Mouse (Mus musculus): ENCODE results near the gene Slc24a1.

Slc24a1 gene

DNA sequence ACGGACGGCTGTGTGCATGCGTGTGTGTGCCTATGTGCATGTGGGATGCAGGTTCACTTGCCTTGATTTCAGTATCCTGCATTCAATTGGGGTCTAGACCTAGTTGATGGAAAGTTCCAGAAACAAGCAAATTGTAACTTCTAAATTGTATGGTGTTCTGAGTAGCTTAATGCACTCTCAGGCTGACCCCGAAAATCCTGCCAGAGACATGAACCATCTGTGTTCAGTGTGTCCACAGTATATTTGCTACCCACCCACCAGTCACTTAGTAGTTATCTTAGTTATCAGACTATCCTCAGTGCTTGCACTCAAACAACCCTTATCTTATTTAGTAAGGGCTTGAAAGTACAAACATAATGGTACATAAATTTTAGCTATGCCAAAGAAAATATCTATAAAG lies 9.8 kb downstream of the Slc24a1 start:
- no peak for TF ChIP-seq GATA4 (IDR thresholded peaks at IDR 0.05; ENCODE audit: insufficient replicate concordance, low read length)

- no peak for TF ChIP-seq GATA4 (IDR thresholded peaks at IDR 0.05; ENCODE audit: insufficient replicate concordance, low read length)
Observed at GRCm38 (mm10) chr9:64940731-64941346, 10.6 kb downstream of the Slc24a1 start.

GRCm38 (mm10) chr9:64939790-64940189 lies 11.6 kb downstream of the Slc24a1 start:
- no peak for TF ChIP-seq GATA4 (IDR thresholded peaks at IDR 0.05; ENCODE audit: insufficient replicate concordance, low read length)

GRCm38 (mm10) chr9:64939281-64939680 lies 12.1 kb downstream of the Slc24a1 start:
- no peak for TF ChIP-seq GATA4 (IDR thresholded peaks at IDR 0.05; ENCODE audit: insufficient replicate concordance, low read length)

DNA sequence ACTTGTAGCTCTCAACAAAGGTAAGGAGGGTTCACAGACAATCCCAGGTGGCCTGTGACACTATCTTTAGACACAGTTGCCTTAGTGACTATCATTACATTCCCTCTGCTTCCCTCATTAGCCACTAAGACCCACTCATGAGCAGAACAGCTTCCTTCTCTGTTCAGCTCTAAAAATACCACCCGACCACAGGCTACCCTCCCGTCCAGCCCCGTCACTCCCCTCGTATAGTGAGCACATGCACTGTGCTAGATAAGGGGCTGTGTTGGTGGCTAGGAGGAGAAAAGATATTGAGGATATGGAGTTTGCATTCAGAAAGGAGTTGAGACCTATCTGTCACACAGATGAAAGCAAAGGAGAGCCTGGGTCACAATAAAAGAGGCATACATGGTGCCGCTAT lies 12.9 kb downstream of the Slc24a1 start:
- no peak for TF ChIP-seq GATA4 (IDR thresholded peaks at IDR 0.05; ENCODE audit: insufficient replicate concordance, low read length)

DNA sequence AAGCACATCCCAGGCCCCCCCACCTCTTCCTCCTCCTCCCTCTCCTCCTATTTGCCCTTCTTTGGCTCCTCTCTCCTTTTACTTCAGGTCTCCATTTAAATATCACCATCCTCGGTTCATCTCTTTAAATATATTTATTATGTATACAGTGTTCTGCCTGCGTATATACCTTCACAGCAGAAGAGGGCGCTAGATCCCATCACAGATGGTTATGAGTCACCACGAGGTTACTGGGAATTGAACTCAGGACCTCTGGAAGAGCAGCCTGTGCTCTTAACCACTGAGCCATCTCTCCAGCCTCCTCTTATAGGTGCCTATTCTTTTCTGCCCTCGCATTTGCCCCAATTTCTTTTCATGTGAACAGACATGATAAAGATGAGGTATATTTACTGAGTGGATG lies 13.9 kb downstream of the Slc24a1 start:
- no peak for TF ChIP-seq GATA4 (IDR thresholded peaks at IDR 0.05; ENCODE audit: insufficient replicate concordance, low read length)

- TF ChIP-seq GATA4 (IDR thresholded peaks at IDR 0.05; ENCODE audit: insufficient replicate concordance, low read length), result no peak
Observed at GRCm38 (mm10) chr9:64936508-64936907, 14.9 kb downstream of the Slc24a1 start.

- TF ChIP-seq GATA4 (IDR thresholded peaks at IDR 0.05; ENCODE audit: insufficient replicate concordance, low read length), result peak; percentile 79; the same call in 1 of the 2 replicates
Observed at GRCm38 (mm10) chr9:64934015-64934754, 17.2 kb downstream of the Slc24a1 start.

GRCm38 (mm10) chr9:64931751-64932610 lies 19.4 kb downstream of the Slc24a1 start:
- no peak for TF ChIP-seq GATA4 (IDR thresholded peaks at IDR 0.05; ENCODE audit: insufficient replicate concordance, low read length)

GRCm38 (mm10) chr9:64930256-64930655 lies 21.2 kb downstream of the Slc24a1 start:
- no peak for TF ChIP-seq GATA4 (IDR thresholded peaks at IDR 0.05; ENCODE audit: insufficient replicate concordance, low read length)

DNA sequence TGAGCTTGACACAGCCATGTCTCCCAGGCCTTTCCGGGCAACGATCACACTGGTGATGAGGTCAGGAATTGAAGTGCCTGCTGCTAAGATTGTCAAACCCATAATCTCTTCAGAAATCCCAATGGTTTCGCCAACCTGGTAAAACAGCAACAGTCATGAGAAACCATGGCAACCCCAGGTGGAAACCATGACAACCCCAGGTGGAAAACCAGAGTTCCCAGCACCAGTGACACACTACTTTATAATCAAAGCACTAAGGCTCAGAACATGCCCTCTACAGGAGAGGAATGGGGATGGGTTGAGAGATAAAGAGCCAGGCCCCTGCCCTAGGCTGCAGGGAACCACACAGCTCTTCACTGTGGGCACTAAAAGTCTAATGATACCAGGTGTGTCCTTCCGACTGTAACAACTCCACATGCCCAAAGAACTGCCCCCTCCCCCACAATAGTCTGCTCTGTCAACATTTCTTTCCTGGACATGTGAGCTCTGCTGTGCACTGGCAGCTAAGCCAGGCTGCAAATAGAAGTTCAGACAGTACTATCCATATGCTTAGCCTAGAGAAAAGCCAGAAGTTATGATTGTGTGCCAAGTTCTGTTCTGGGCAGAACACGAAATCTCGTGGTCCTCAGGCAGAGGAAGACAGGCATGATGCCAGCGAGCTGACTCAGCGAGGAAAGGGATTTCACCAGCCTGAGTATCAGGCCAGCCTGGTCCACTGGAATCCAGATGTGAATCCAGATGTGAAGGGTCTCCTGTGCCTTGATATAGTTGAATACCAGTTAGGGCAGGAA lies 25.0 kb downstream of the Slc24a1 start:
- no peak for TF ChIP-seq GATA4 (IDR thresholded peaks at IDR 0.05; ENCODE audit: insufficient replicate concordance, low read length)

- no peak for TF ChIP-seq GATA4 (IDR thresholded peaks at IDR 0.05; ENCODE audit: insufficient replicate concordance, low read length)
Observed at GRCm38 (mm10) chr9:64925771-64926170, 25.6 kb downstream of the Slc24a1 start.

GRCm38 (mm10) chr9:64918560-64918959 lies 32.8 kb downstream of the Slc24a1 start:
- no peak for TF ChIP-seq GATA4 (IDR thresholded peaks at IDR 0.05; ENCODE audit: insufficient replicate concordance, low read length)

- TF ChIP-seq GATA4 (IDR thresholded peaks at IDR 0.05; ENCODE audit: insufficient replicate concordance, low read length), result no peak
Observed at GRCm38 (mm10) chr9:64914629-64915028, 36.8 kb downstream of the Slc24a1 start.

- TF ChIP-seq GATA4 (IDR thresholded peaks at IDR 0.05; ENCODE audit: insufficient replicate concordance, low read length), result no peak; the same call in 1 of the 2 replicates
Observed at GRCm38 (mm10) chr9:64913973-64914372, 37.4 kb downstream of the Slc24a1 start.

Measured in liver, adult (tissue).